24 mouse cellular contexts compared by ENCODE assay signal in genomic region chr6:46802264-46803110, GRCm38 (mm10).
DNase-seq lines count a peak whose midpoint lies in the region; ATAC-seq lines count a peak whose summit lies in the region.
"Had no signal": no experiment of that assay in that cellular context is flagged by ENCODE, and none has a peak within 500 bp of the region (broad histone marks: within the 10 kb centered on the region; RNA-seq: fewer than 3 reads in every experiment).

No protein-coding gene starts in this region.

- H3K36me3 ChIP-seq in midbrain, embryonic 11.5 days (ENCODE audit: control insufficient read depth, insufficient read depth, low read length): no peaks in the 10 kb centered on the region
- H3K36me3 ChIP-seq: embryonic facial prominence, embryonic 10.5 days; forebrain, embryonic 15.5 days; heart, embryonic 12.5 days; hindbrain, embryonic 12.5 days; limb, embryonic 13.5 days; liver, embryonic 12.5 days; midbrain, embryonic 12.5 days had no signal

- ATAC-seq in common myeloid progenitor, adult 5-6 weeks (replicated peaks; ENCODE audit: low read depth, poor library complexity, severe bottlenecking): peak; percentile 62; the same call in 1 of the 2 replicates
- no peak for ATAC-seq in midbrain, embryonic 11.5 days (ENCODE audit: low FRiP score)
- ATAC-seq: forebrain, embryonic 15.5 days; intestine, postnatal 0 days; liver, embryonic 12.5 days had no signal

- no peak overlapping the region for H3K4me3 ChIP-seq in midbrain, embryonic 11.5 days (ENCODE audit: low read depth, low read length)
- H3K4me3 ChIP-seq: embryonic facial prominence, embryonic 10.5 days; forebrain, embryonic 15.5 days; heart, embryonic 12.5 days; hindbrain, embryonic 12.5 days; limb, embryonic 13.5 days; liver, embryonic 12.5 days; midbrain, embryonic 12.5 days had no signal

- no peaks in the 10 kb centered on the region for H3K4me1 ChIP-seq in midbrain, embryonic 11.5 days (ENCODE audit: control insufficient read depth, insufficient read depth, low read length)
- H3K4me1 ChIP-seq: embryonic facial prominence, embryonic 10.5 days; forebrain, embryonic 15.5 days; heart, embryonic 12.5 days; hindbrain, embryonic 12.5 days; limb, embryonic 13.5 days; liver, embryonic 12.5 days; midbrain, embryonic 12.5 days had no signal

- no peak overlapping the region for H3K9ac ChIP-seq in midbrain, embryonic 11.5 days (ENCODE audit: low read length)
- H3K9ac ChIP-seq: forebrain, embryonic 15.5 days; heart, embryonic 12.5 days; hindbrain, embryonic 12.5 days; limb, embryonic 13.5 days; liver, embryonic 12.5 days; midbrain, embryonic 12.5 days had no signal

- DNase-seq in layer of hippocampus, adult 18-20 months (ENCODE audit: low spot score in 2 of 2): peak; percentile 28 to 54
- DNase-seq in layer of hippocampus, postnatal 10 days (ENCODE audit: low spot score in 2 of 2): no peak
- DNase-seq in 416B (ENCODE audit: low read depth): peak; percentile 29
- DNase-seq in layer of hippocampus, adult 9-11 months: peak; percentile 52
- no peak for DNase-seq in cerebellum, adult 18-20 months
- no peak for DNase-seq in midbrain, embryonic 11.5 days (ENCODE audit: low spot score, missing footprints)
- no peak for DNase-seq in cerebellum, adult 9-10 months
- DNase-seq: adrenal gland, postnatal 10 days; cerebellum, adult 8-10 months; gastrocnemius, postnatal 10 days; heart, postnatal 10 days; kidney, postnatal 36 days; lung, adult 2 months; lung, postnatal 14 days; thymus, postnatal 14 days had no signal

- 83% methylated on average over 4 of the region's 4 CpGs for WGBS in midbrain, embryonic 11.5 days

- no peaks in the 10 kb centered on the region for H3K27me3 ChIP-seq in midbrain, embryonic 11.5 days (ENCODE audit: control insufficient read depth, insufficient read depth, low read length)
- H3K27me3 ChIP-seq: forebrain, embryonic 15.5 days; heart, embryonic 12.5 days; hindbrain, embryonic 12.5 days; limb, embryonic 13.5 days; liver, embryonic 12.5 days; midbrain, embryonic 12.5 days had no signal

- no peaks in the 10 kb centered on the region for H3K9me3 ChIP-seq in midbrain, embryonic 11.5 days (ENCODE audit: control insufficient read depth, low read length)
- H3K9me3 ChIP-seq: embryonic facial prominence, embryonic 10.5 days; forebrain, embryonic 15.5 days; hindbrain, embryonic 12.5 days; limb, embryonic 13.5 days; liver, embryonic 12.5 days; midbrain, embryonic 12.5 days had no signal

- no peak overlapping the region for H3K27ac ChIP-seq in midbrain, embryonic 11.5 days (ENCODE audit: low read depth, low read length)
- H3K27ac ChIP-seq: embryonic facial prominence, embryonic 10.5 days; forebrain, embryonic 15.5 days; hindbrain, embryonic 12.5 days; limb, embryonic 13.5 days; liver, embryonic 12.5 days; midbrain, embryonic 12.5 days had no signal

- H3K4me2 ChIP-seq in midbrain, embryonic 11.5 days: no peak overlapping the region
- H3K4me2 ChIP-seq: forebrain, embryonic 15.5 days; heart, embryonic 12.5 days; hindbrain, embryonic 12.5 days; limb, embryonic 13.5 days; liver, embryonic 12.5 days; midbrain, embryonic 12.5 days had no signal

Comparison
In these comparisons a context has a peak if more than half of its experiments do, and no peak if none do; other contexts are left out.
1. DNase-seq: peak in layer of hippocampus, adult 18-20 months (2 of 2), 416B (single experiment) and layer of hippocampus, adult 9-11 months (single experiment); none in layer of hippocampus, postnatal 10 days (0 of 2), cerebellum, adult 18-20 months (0 of 2), midbrain, embryonic 11.5 days (single experiment) and cerebellum, adult 9-10 months (single experiment).